Mouse (Mus musculus): ENCODE results near the gene Gm39566.

DNA sequence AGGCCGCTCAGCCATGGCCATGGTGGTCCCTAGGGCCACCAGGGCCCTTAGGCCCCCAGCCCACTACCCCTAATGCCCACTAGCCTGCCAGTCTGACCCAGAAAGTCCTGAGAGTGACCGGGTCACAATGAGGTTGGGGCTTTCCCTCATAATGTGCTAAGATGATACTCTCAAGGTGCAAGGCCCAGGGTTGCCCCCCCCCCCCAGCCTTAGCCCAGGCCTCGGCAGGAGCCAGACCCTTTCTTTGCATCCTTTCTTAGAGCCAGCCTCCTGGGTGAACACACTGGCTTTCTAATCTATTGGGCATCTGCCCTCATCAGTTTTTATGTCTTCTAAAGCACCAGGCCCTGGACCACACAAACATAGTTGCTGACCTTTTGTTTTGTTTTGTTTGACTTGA lies 7.0 kb upstream of the Gm39566 start, which contains the start of gene Spem1:
- TF ChIP-seq POLR2A (IDR thresholded peaks at IDR 0.05; ENCODE audit: low read depth, low read length) (no peak), CTCF (conservative IDR thresholded peaks at IDR 0.05; ENCODE audit: insufficient read depth, insufficient read length, low read depth, low read length) (no peak)
